Mouse (Mus musculus): ENCODE results near the gene Gm29423. TPM values are rescaled to one million over a fixed set of nuclear protein-coding genes. Genes with fewer than 3 reads are reported as not detected.
"Not testable (repeated sequence)": the region's sequence is repeated elsewhere in the genome, so short reads cannot be mapped to it uniquely, and the experiment has no call there.

Gm29423 gene
- not detected in 2 replicates for polyA plus RNA-seq (2015; fragmentation: Nextera tagmentation; extraction: Ambion mirVana)

- H3K9me3 ChIP-seq (replicated peaks); H3K9ac ChIP-seq; H3K4me3 ChIP-seq; H3K4me2 ChIP-seq; H3K27ac ChIP-seq; H3K36me3 ChIP-seq (ENCODE audit: poor library complexity, severe bottlenecking); ATAC-seq; H3K4me1 ChIP-seq; H3K27me3 ChIP-seq: not testable (repeated sequence)
- no CpG with 5 or more reads among the region's 2 CpGs for WGBS
These were observed at the start of gene Gm29423, which contains the start of gene Gm29644 for GRCm38 (mm10) chrY:70303187-70303586. Gm29423 (minus strand) TSS chrY:70303287. Gm29644 (minus strand) TSS chrY:70303343.

GRCm38 (mm10) chrY:70273542-70273941, 29.5 kb downstream of the Gm29423 start, which contains the start of gene Gm21118:
Gm21118 (minus strand) TSS chrY:70273642.
- not testable (repeated sequence) for H3K27ac ChIP-seq; H3K4me2 ChIP-seq; H3K9ac ChIP-seq; H3K9me3 ChIP-seq (replicated peaks); ATAC-seq; H3K36me3 ChIP-seq (ENCODE audit: poor library complexity, severe bottlenecking); H3K4me1 ChIP-seq; H3K27me3 ChIP-seq; H3K4me3 ChIP-seq
- no CpG with 5 or more reads among the region's 4 CpGs for WGBS

Other genes starting within 250 kb of the Gm29423 start
- gene Gm21118, start 29.6 kb downstream of the Gm29423 start, polyA plus RNA-seq (2015; fragmentation: Nextera tagmentation; extraction: Ambion mirVana), result not detected in 2 replicates
- gene Gm29644, start 56 bp upstream of the Gm29423 start, polyA plus RNA-seq (2015; fragmentation: Nextera tagmentation; extraction: Ambion mirVana), result not detected in 2 replicates
- not detected in 2 replicates for gene Gm20888, start 138.6 kb upstream of the Gm29423 start, polyA plus RNA-seq (2015; fragmentation: Nextera tagmentation; extraction: Ambion mirVana)